Mouse (Mus musculus) urinary bladder, adult 2 months (tissue): ENCODE data around the gene Slirp. TPM values are rescaled to one million over a fixed set of nuclear protein-coding genes. Genes with fewer than 3 reads are reported as not detected.
"Not testable (repeated sequence)": the region's sequence is repeated elsewhere in the genome, so short reads cannot be mapped to it uniquely, and the experiment has no call there.

ENCODE experiments used
- DNase-seq: peaks from one replicate; pipeline ENCODE4 v3.0.0; 2022; ENCODE audit warnings: low spot score
- polyA plus RNA-seq: library from polyadenylated mRNA; depleted of rRNA; stranded (reverse); fragments of >200 nt; gene quantifications from 2 replicates; pipeline ENCODE4 v1.2.3, GENCODE M21; 2012; rRNA removed

The Slirp gene
- polyA plus RNA-seq, 1 experiment = 92.3 TPM

DNA sequence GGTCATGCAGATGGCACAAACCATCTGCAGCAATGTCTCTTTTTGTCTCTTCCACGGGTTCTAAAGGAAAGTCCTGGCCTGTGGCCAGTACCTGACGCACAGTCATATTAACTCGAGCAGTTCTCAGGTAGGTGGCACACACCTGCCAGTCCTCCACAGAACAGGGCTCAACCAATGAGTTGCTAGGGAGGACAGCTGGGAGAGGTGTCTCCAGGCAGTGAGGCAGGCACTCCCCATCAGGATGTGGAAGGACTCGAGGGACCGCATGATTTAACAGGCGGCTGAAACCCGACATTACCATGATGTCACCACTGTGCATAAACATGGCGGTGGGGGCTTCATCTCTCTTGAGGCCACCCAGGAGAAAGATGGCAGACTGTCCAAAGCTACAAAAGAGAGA is 14.8 kb upstream of the Slirp start:
- DNase-seq = no peak

DNA sequence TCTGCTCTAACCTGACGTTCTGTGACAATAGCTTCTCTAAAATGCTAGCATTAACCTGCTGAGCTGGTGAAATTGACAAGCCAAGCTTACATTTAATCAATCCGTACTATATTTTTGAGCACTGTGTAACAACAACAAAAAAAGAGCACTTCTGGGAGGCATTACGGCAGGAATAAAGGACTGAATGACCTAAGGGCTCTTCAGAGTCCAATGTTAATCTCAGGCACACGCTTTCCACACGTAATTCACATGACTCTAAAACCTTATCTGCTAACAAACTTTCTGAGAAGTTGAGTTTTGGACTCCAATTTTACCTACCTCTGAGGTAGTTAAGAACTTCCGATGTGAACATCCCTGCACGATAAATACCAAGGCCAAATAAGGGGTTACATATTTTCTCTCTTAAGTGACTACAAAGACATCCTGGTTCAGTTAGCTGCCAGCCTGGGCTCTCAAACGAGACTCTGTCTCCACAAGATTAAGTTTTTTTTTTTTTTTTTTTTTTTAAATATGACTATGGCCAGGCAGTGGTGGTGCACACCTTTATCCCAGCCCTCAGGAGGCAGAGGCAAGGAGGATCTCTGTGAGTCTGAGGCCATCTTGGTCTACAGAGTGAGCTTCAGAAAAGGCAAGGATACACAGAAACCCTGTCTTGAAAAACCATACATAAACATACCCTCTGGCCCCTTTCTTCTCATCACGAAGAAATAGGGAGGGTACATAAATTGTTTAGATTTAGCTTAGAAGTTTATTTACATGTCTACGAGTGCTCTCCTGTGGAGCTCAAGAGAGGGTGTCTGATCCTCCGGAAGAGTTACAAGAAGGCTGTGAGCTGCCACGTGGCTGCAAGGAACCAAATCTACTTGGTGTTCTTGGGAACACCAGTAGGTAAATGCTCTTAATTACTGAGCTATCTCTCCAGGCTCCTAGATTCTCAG is 1.2 kb upstream of the Slirp start:
- no peak for DNase-seq

DNA sequence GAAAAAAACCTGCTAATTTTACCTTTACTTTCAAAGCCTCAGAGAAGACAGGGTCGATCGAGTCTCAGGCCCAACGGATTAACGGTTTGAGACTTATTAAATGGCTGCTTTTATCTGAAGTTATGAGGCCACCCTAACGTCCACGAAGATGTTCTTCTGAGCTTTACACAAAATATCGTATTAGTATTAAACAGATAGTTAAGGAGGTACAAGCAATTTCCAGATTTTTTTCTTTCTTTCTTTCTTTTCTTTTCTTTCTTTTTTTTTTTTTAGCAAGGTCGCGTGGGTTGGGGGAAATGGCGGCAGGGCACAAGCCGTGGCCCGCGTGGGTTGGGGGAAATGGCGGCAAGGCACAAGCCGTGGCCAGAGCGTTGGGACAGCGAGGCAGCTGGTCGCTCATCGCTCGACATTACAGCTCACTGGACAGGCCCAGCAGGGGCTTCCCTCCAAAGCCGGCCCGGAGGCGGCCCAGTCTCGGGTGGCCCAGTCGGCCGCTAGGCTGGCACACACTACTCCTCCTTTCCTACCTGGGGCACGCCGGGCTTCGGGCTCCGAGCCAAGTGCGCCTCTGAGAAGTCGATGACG is 489 bp upstream of the Slirp start:
- no peak for DNase-seq

DNA sequence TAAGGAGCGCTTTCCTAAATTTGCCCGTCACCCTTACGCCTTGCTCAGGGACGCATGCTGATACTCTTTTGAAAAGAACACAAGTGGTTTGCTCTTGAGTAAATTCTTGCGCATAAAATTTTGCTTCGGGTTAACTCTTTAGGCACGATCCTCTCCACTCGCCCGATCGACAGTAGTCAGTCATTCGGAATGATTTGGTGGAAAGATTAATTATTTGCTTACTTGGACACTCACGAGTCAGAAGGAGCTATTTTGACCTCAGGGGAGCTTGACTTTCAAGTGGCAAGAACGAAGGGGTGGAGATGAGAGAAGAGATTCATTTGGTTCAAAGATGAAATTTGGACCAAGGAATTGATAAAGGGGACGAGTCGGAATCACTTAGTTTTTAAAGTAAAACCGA is 515 bp downstream of the Slirp start:
- no peak for DNase-seq

DNA sequence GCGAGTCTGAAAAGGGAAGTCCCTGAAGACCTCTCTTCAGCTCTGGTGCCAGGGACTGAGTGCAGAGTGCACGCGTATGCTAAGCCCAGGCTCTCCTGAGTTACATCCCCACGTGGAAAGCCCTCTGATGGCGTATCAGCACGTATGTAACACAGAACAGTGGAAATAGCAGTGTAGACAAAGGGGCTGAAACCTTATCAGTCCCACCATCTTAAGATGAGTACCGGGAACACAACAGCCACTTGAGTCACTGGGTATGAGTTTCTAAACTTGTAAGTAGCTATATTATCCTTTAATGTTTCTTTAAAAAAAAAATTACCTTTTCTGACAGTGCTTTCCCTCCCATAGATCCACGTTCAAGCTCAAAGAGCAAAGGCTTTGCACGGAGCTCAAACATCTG is 5.8 kb downstream of the Slirp start:
- no peak for DNase-seq

DNA sequence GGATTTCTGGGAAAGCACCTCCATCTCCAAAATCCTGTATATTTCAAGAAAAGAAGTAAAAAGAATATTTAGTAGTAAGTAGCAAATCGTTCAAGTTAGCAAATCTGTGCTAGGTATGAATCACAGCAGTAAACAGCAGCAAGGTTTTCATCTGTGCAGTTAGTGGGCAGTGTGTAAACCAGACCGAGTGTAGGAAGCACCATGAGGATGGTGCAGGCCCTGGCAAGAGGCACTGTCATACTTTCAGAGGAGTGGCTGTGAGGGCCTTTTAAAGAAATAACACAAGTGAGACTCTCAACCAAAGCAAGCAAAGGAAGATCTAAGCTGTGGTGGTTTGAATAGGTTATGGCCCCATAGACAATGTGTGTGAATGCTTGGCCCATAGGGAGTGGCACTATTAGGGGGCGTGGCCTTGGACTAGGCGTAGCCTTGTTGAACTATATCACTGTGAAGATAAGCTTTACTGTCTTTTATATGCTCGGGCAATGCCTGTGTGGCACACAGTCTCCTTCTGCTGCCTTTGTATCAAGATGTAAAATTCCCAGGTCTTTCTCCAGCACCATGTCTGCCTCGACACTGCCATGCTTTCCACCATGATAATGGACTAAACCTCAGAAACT is 21.1 kb downstream of the Slirp start:
- no peak for DNase-seq

DNA sequence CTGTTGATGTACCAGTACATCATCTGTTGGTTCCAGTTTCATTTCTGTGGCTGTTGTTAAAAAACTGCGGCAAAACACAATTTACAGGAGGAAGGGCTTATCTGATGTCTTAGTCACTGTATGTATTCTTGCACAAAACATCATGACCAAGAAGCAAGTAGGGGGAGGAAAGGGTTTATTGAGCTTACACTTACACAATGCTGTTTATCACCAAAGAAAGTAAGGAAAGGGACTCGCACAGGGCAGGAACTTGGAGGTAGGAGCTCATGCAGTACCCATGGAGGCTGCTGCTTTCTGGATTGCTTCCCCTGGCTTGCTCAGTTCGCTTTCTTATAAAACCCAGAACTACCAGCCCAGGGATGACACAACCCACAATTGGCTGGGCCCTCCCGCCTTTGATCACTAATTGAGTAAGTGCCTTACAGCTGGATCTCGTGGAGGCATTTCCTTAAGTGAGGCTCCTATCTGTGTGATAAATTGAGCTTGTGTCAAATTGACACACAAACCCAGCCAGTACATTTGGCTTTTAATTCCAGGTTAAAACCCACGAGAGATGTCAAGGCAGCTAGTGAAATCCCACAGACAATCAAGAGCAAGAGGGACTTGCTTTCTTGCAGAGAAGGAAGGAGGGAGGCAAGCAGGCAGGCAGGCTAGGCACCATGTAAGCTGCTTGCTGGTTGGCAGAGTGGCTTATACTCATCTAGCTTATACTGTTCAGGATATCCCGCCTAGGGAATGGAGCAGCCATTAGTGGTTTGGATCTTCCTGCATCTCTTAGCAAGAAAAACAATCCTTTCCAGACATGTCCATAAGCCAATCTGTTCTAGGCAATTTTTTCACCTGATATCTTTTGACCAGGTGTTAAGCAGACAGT is 26.8 kb downstream of the Slirp start:
- DNase-seq = no peak

DNA sequence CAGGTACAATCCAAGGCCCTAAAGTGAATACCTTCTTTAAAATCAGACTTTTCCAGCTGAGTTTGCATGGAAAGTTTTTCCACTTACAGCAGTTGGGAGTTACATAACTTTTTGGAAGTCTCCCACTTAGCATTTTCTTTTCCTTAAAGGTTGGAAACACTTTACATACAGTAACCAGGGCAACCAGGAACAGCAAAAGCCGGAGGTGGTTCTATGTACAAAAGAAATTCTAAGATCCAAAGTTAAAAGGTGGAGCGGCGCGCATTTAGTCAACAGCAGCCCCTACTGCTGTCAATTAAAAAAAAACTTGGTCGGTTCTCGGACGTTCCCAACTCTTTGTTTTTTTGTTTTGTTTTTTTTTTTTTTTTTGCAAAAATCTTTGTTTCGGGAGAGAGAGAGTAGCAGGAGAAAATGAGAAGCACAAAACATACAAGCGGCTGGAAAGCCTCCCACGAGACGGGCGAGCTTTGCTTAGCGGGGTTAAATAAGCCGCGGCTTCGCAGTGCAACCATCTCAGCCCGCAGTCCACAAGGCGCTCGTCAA is 27.8 kb downstream of the Slirp start:
- DNase-seq = no peak

DNA sequence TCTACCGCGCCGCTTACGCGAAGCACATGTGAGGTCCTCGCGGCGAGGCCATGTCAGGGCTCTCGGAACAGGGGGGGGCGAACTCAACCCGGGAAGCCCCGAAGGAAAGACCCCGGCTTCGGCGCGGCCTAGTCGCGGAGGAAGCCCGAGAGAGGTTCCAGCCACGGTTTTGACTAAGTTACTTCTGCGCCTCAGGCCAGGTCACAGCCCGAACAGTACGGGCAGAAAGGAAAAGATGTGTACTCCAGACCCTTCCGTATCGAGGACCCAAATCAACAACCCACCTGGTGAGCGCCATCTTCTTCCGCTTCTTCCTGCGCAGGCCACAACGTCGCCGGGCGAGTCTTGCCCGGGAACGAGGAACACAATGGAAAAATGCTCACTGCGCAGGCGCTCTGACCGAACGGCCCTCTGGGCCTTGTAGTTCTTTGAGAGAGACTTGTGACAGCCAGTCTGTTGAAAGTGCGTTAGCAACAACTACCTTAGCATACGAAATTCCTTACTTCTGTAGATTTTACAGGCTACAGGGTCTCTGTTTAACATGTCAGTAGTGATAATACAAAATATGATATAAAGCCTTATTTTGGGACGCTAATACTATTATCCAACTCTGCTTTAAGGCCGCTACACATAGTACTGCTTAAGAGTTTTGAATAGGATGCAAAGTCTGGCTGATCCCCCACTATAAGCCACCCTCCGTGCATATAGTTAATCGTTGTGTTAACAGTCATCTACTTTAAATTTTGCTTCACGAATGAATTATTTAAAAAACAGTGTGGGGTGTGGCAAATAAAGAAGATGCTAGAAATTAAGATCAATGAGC is 28.5 kb downstream of the Slirp start, which contains the start of gene Snw1:
Gene Snw1, minus strand, starts transcription at position 311 of the 823 bp plus-strand sequence.
- peak; percentile 79 for DNase-seq

DNA sequence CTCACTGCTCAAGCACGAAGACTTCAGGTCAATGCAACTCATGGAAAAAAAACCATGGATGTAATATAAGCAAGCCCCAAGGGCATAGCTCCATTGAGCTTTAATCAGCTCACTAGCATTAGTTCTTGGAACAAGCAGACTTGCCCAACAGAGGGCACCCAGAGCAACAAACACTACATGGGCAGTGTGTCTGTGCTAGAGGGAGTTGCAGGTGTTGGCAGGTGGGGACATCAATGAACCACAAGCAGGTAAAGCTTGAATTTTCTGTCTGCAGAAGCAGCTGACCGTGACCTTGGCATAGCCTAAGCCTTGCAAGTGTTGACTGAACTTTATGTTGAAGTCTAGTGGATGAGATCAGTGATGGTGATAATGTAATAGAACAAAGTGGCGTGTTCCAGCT is 31.1 kb downstream of the Slirp start:
- no peak for DNase-seq

DNA sequence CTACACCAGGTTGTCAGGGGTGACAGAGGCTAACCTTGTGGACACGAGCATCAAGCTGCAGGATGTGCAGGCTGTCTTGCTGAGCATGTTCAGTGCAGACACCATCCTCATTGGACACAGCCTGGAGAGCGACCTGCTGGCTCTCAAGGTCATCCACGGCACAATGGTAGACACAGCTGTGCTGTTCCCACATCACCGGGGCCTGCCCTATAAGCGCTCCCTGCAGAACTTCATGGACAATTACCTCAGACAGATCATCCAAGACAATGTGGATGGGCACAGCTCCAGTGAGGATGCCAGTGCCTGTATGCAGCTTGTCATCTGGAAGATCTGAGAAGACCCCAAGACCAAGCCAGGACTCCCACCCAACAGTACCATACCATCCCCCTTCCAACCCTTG is 38.8 kb downstream of the Slirp start:
- DNase-seq = not testable (repeated sequence)

DNA sequence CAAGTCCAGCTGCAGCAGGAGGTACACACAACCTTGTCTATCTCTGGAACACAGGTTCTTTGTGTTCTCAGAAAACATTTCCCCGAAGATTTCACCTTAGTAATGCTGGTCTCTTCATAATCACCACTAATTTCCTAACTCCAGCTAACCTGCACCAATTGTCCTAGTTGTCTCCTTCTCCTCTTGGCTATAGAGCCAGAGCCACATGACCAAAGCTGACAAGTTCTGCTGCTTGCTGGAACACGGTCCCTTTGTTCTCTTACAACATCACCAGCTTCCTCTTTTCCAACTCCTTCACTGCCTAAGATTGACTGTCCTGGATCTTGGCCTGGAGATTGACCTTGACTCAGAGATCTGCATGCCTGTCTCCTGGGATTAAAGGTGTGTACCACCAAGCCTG is 45.0 kb downstream of the Slirp start:
- not testable (repeated sequence) for DNase-seq

DNA sequence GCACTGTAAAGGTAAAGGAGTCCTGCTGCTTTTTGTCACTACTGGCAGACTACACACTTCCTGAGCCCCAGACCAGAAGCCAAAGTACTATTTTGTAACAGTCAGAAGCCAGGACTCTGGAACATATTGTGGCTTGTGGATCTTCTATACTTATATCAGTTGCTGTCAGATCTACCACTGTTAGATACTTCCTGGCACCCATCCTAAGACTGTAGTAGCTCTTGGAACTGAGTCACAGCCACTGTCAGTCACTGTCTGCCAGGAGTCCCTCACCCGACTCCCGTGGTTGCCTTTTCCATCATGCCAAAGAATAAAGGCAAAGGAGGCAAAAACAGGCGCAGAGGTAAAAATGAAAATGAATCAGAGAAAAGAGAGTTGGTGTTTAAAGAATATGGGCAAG is 50.7 kb downstream of the Slirp start, which contains the start of gene Gm5788:
Gene Gm5788, plus strand, starts transcription at position 301 of the 400 bp plus-strand sequence.
- not testable (repeated sequence) for DNase-seq

Other genes starting within 250 kb of the Slirp start
- 0.43 and 0.56 TPM in 2 replicates for gene Samd15, start 244.2 kb upstream of the Slirp start, polyA plus RNA-seq
- 8.8 and 10.2 TPM in 2 replicates for gene Tmed8, start 243.4 kb upstream of the Slirp start, polyA plus RNA-seq
- 0.68 and 0.73 TPM in 2 replicates for gene Noxred1, start 205.2 kb upstream of the Slirp start, polyA plus RNA-seq
- gene Vipas39, start 177.6 kb upstream of the Slirp start, polyA plus RNA-seq = 37.7 and 39.7 TPM in 2 replicates
- gene Ahsa1, start 177.4 kb upstream of the Slirp start, polyA plus RNA-seq = 165 and 175 TPM in 2 replicates
- 0.26 and 0.44 TPM in 2 replicates for gene Ism2, start 144.2 kb upstream of the Slirp start, polyA plus RNA-seq
- 52.8 and 58.6 TPM in 2 replicates for gene Sptlc2, start 55.5 kb upstream of the Slirp start, polyA plus RNA-seq
- 18.1 and 23.0 TPM in 2 replicates for gene Alkbh1, start 121 bp downstream of the Slirp start, polyA plus RNA-seq
- 52.6 and 53.9 TPM in 2 replicates for gene Snw1, start 28.4 kb downstream of the Slirp start, polyA plus RNA-seq
- not detected in 2 replicates for gene Gm5788, start 50.8 kb downstream of the Slirp start, polyA plus RNA-seq
- not detected in 2 replicates for gene Gm8300, start 70.4 kb downstream of the Slirp start, polyA plus RNA-seq
- not detected in 2 replicates for gene Oog1, start 158.8 kb downstream of the Slirp start, polyA plus RNA-seq
- gene Gm4027, start 175.0 kb downstream of the Slirp start, polyA plus RNA-seq = not detected in 2 replicates
- gene Gm16381, start 200.7 kb downstream of the Slirp start, polyA plus RNA-seq = not detected in 2 replicates